Mouse (Mus musculus): Measurements from ENCODE around the gene Zmpste24.

Zmpste24 gene

DNA sequence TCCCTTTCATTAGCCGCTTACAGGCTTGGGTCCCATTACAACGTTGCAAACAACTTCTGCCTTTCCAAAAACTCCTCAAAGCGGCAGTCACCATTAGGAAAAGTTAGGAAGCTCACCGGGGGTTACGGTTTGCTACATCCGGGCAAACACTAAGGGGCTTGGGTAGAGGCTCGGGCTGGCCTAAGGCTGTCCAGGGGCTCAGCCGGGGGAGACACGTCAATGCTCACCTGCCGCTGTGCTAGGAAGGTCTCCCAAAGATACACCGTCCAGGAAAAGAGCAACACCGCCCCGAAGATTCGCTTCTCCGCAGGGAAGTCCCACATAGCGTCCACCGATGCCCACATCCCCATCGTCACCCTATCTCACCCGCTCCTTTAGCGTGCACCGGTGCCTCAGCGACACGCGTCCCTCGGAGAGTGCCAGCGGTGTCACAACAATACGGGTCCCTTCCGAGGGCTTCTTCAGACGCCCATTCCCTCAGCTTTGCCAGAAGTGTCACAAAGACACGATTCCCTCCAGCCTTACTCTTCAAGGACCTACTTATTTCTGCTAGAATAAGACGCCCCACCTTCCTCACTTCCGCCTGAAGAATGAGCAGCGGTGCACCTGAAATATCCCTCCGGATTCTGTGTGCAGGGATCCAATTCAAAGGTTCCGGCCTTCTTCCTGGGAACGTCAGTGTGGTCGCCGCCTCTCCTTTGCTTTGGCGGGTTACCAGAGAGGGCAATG lies at the start of gene Zmpste24:
TSS of gene Zmpste24 (minus strand) at position 592 of the 729 bp plus-strand sequence.
- peak; percentile 97 for ATAC-seq (ENCODE audit: low TSS enrichment)

GRCm38 (mm10) chr4:121109126-121109525 lies 11.1 kb upstream of the Zmpste24 start, which contains the start of gene Tmco2:
Tmco2 (minus strand) TSS chr4:121109226.
- ATAC-seq (ENCODE audit: low TSS enrichment) = no peak

DNA sequence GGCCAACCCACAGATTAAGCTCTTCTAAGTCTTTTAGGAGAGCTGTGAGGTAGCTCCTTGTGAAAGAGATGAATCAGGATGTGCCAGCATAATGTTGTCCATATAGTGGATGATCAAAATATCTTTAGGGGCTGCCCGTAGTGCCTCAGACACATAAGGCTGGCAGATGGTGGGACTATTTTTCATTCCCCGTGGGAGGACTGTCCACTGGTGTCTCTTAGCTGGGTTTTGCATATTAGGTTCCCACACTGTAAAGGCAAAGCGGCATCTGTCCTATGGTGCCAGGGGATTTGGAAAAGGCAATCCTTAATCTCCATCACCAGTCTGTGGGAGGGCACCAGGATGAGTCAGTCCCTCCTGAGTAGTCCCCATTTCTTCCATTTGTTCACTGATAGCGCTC lies 5.3 kb upstream of the Zmpste24 start:
- ATAC-seq (ENCODE audit: low TSS enrichment) = peak; percentile 99

DNA sequence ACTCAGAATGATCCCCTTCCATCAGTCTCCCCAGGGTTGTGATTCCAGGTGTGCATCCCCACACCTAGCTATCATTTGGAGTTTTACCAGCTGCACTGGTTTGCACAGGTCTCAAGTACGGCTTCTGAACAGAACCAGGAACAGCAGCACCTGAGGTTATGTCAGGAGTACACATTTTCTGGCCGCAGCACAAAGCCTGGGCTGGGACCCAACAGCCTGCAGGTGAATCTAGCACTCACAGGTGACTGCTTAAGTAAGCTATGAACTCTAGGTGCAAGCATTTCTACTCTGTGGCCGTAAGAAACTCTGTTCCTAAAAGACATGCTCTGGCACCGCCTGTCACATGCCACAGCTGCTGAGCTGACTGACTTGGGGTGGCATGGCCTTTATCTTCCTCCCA lies 7.8 kb downstream of the Zmpste24 start:
- ATAC-seq (ENCODE audit: low TSS enrichment) = no peak

- no peak for ATAC-seq (ENCODE audit: low TSS enrichment)
Observed at GRCm38 (mm10) chr4:121088696-121089095, 9.3 kb downstream of the Zmpste24 start.

- no peak for ATAC-seq (ENCODE audit: low TSS enrichment)
Observed at GRCm38 (mm10) chr4:121084506-121084905, 13.5 kb downstream of the Zmpste24 start.

DNA sequence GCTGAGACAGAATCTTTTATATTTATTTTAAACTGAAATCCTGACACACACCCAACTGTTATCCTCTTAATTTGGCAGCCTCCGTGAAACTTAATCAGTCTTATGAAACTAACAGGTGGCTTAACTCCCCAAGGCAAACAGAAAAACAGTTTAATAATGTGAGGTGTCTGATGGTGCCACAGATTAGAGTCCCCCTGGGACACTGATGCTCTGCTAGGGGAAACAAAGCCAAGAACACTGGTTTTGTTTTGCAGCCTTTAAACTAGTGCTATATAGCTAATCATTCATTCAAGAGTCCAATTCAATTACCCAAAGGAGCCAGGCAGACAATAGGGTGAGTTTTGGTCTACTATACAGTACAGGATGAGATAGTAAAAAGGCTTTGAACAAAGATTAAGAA lies 17.6 kb downstream of the Zmpste24 start:
- no peak for ATAC-seq (ENCODE audit: low TSS enrichment)

- ATAC-seq (ENCODE audit: low TSS enrichment) = no peak
Observed at GRCm38 (mm10) chr4:121077915-121078646, 20.0 kb downstream of the Zmpste24 start.

GRCm38 (mm10) chr4:121074250-121074649 lies 23.8 kb downstream of the Zmpste24 start:
- no peak for ATAC-seq (ENCODE audit: low TSS enrichment)

DNA sequence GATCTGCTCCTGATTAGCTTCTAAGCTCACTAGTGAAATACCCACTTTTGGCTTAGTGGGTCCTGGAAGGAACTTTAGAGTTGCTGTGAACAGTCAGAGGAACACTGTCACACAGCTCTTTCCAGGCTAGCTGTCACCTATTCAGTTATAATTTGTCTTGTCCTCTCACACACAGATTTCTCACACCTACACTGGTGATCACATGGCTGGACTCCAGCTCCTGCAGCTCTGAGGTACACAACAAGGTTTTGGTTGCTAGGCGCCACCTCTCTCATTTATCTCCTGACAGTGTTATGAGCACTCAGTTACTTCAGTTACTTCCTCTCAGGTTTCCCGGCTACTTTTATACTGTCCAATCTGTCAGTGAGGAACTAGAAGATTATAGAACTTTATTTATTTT lies 32.7 kb downstream of the Zmpste24 start:
- no peak for ATAC-seq (ENCODE audit: low TSS enrichment)

GRCm38 (mm10) chr4:121059218-121059617 lies 38.8 kb downstream of the Zmpste24 start:
- ATAC-seq (ENCODE audit: low TSS enrichment) = 0 out of 2 replicates have a peak, but pooled peaks have one; percentile 18

GRCm38 (mm10) chr4:121057032-121057431 lies 41.0 kb downstream of the Zmpste24 start:
- ATAC-seq (ENCODE audit: low TSS enrichment) = no peak

DNA sequence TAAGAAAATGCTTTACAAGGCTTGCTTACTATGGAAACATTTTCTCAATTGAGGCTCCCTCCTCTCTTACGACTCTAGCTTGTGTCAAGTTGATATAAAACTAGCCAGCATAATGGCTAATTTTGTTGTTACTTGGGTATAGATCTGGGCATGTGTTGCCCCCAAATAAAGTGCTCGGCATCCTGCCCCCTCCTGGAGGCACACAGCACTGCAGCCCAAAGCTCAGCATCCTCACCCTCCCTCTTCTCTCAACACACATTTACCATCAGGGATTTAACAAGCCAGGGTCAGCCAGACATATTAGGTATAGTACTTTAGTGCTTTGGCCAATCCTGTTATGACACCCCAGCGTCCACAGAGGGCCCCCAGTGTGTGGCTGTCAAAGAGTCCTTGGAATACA lies 41.7 kb downstream of the Zmpste24 start:
- ATAC-seq (ENCODE audit: low TSS enrichment) = no peak

- ATAC-seq (ENCODE audit: low TSS enrichment) = peak; percentile 92
Observed at GRCm38 (mm10) chr4:121052454-121053323, 45.4 kb downstream of the Zmpste24 start.

- ATAC-seq (ENCODE audit: low TSS enrichment) = no peak
Observed at GRCm38 (mm10) chr4:121051863-121052262, 46.2 kb downstream of the Zmpste24 start.

- no peak for ATAC-seq (ENCODE audit: low TSS enrichment)
Observed at GRCm38 (mm10) chr4:121042946-121043345, 55.1 kb downstream of the Zmpste24 start.

DNA sequence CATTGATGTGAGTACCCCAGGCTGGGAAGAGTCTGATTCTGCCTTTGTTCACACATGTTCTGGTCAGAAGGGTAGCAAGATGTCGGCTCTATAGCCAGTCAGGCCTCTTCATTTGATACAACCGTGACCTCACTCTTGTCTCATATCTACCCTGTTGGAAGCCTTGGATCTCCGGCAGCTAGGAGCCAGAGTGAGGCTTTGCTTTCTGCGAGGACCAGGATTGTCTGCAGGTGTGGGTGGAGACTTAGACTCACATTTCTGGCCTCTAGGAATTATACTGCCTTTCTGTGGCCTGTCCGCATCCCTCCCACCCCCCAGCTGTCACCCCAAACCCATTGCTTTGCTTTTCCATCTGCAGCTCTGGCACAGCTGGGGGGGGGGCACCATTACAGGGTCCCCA lies 55.6 kb downstream of the Zmpste24 start:
- ATAC-seq (ENCODE audit: low TSS enrichment) = no peak

GRCm38 (mm10) chr4:121040897-121041671 lies 57.0 kb downstream of the Zmpste24 start:
- ATAC-seq (ENCODE audit: low TSS enrichment) = peak; percentile 87

DNA sequence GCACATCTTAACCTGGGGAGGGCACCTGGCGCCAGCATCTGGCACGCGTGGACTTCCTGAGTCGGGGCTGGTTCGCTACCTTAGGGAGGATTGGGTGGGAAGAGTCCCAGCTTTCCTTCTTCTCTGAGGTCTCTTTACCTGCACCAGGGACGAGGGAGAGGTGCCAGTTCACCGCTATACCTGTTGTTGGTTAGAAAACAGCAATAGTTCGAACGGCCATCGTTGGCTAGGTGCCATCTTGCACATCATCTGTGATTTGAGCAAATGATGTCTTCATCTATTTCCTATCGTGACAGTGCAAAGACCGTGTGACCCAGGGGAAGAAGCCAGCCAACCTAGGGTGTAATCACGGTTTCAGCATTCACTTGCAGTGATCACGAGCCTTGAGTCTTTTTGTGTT lies 57.7 kb downstream of the Zmpste24 start:
- ATAC-seq (ENCODE audit: low TSS enrichment) = no peak

GRCm38 (mm10) chr4:121039331-121040115 lies 58.5 kb downstream of the Zmpste24 start, which contains the start of gene Col9a2:
Col9a2 (plus strand) TSS chr4:121039385.
- peak; percentile 42; the same call in 1 of the 2 replicates for ATAC-seq (ENCODE audit: low TSS enrichment)

Measured in frontal cortex, adult (tissue).